Mouse (Mus musculus): ENCODE measurements around the gene Lsm14a. TPM values are rescaled to one million over a fixed set of nuclear protein-coding genes. Genes with fewer than 3 reads are reported as not detected.

Gene Lsm14a
- total and polyA plus RNA-seq, 2 experiments from 2014 or later: 39.0 to 41.8 TPM

DNA sequence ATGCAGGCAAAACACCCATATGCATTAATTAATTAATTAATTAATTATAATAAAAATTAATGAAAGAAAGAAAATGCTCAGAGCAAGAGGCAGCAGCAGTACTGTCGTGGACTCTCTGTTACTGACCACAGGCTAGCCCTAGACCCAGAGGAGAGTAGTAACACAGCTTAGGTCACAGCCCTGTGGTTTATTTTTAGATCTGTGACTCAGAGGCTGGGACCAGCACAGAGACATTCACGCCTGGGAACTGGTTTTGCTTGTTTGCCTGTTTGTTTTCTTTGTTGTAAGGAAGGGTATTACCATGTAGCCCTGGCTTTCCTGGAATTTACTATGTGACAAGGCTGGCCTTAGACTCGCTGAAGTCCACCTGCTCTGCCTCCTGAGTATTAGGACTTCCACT, 65.6 kb downstream of the Lsm14a start:
- no peaks in the 10 kb centered on the region for H3K27me3 ChIP-seq (ENCODE audit: insufficient read depth, low read length)
- H3K27ac ChIP-seq (ENCODE audit: low read depth, low read length): no peak overlapping the region
- H3K36me3 ChIP-seq (ENCODE audit: insufficient read depth, low read length): no peaks in the 10 kb centered on the region
- DNase-seq (ENCODE audit: low spot score): no peak
- no peak overlapping the region for H3K4me3 ChIP-seq (ENCODE audit: low read depth, low read length)
- no peak for ATAC-seq (ENCODE audit: low FRiP score)
- no peak overlapping the region for H3K9ac ChIP-seq (replicated peaks; ENCODE audit: low read length, poor library complexity, severe bottlenecking)
- 72% methylated on average over 3 of the region's 3 CpGs for WGBS
- H3K4me1 ChIP-seq (ENCODE audit: insufficient read depth, low read length): no peaks in the 10 kb centered on the region
- no peak for TF ChIP-seq CTCF (IDR thresholded peaks at IDR 0.05)
- no peaks in the 10 kb centered on the region for H3K9me3 ChIP-seq (ENCODE audit: low read length)
- no peak overlapping the region for H3K4me2 ChIP-seq (ENCODE audit: low read depth, low read length, poor library complexity, severe bottlenecking)

- Histone ChIP-seq H3K4me3 (ENCODE audit: low read depth, low read length) (no peak overlapping the region), H3K9ac (replicated peaks; ENCODE audit: low read length, poor library complexity, severe bottlenecking) (no peak overlapping the region), H3K27me3 (ENCODE audit: insufficient read depth, low read length) (no peaks in the 10 kb centered on the region), H3K4me1 (ENCODE audit: insufficient read depth, low read length) (no peaks in the 10 kb centered on the region), H3K9me3 (ENCODE audit: low read length) (no peaks in the 10 kb centered on the region), H3K36me3 (ENCODE audit: insufficient read depth, low read length) (no peaks in the 10 kb centered on the region), H3K27ac (ENCODE audit: low read depth, low read length) (no peak overlapping the region), H3K4me2 (ENCODE audit: low read depth, low read length, poor library complexity, severe bottlenecking) (no peak overlapping the region)
- ATAC-seq (ENCODE audit: low FRiP score) (no peak), DNase-seq (ENCODE audit: low spot score) (no peak)
- no peak for TF ChIP-seq CTCF (IDR thresholded peaks at IDR 0.05)
- whole genome bisulfite sequencing: 73% methylated on average over 1 of the region's 1 CpGs
These were observed 68.3 kb downstream of the Lsm14a start for GRCm38 (mm10) chr7:34324857-34325256.

- Histone ChIP-seq H3K27me3 (ENCODE audit: insufficient read depth, low read length) (no peaks in the 10 kb centered on the region), H3K36me3 (ENCODE audit: insufficient read depth, low read length) (no peaks in the 10 kb centered on the region), H3K4me1 (ENCODE audit: insufficient read depth, low read length) (no peaks in the 10 kb centered on the region), H3K9me3 (ENCODE audit: low read length) (no peaks in the 10 kb centered on the region), H3K9ac (replicated peaks; ENCODE audit: low read length, poor library complexity, severe bottlenecking) (no peak overlapping the region), H3K4me3 (ENCODE audit: low read depth, low read length) (no peak overlapping the region), H3K4me2 (ENCODE audit: low read depth, low read length, poor library complexity, severe bottlenecking) (no peak overlapping the region), H3K27ac (ENCODE audit: low read depth, low read length) (no peak overlapping the region)
- ATAC-seq (ENCODE audit: low FRiP score): no peak
- WGBS: 88% methylated on average over 2 of the region's 2 CpGs
- DNase-seq (ENCODE audit: low spot score): no peak
- TF ChIP-seq CTCF (IDR thresholded peaks at IDR 0.05): no peak
These were observed 69.1 kb downstream of the Lsm14a start for GRCm38 (mm10) chr7:34324005-34324404.

- Histone ChIP-seq H3K36me3 (ENCODE audit: insufficient read depth, low read length) (no peaks in the 10 kb centered on the region), H3K27ac (ENCODE audit: low read depth, low read length) (no peak overlapping the region), H3K27me3 (ENCODE audit: insufficient read depth, low read length) (no peaks in the 10 kb centered on the region), H3K4me3 (ENCODE audit: low read depth, low read length) (no peak overlapping the region), H3K4me1 (ENCODE audit: insufficient read depth, low read length) (no peaks in the 10 kb centered on the region), H3K9ac (replicated peaks; ENCODE audit: low read length, poor library complexity, severe bottlenecking) (no peak overlapping the region), H3K4me2 (ENCODE audit: low read depth, low read length, poor library complexity, severe bottlenecking) (no peak overlapping the region), H3K9me3 (ENCODE audit: low read length) (no peaks in the 10 kb centered on the region)
- 72% methylated on average over 8 of the region's 8 CpGs for WGBS
- ATAC-seq (ENCODE audit: low FRiP score) (no peak), DNase-seq (ENCODE audit: low spot score) (no peak)
- TF ChIP-seq CTCF (IDR thresholded peaks at IDR 0.05): no peak
These were observed 69.8 kb downstream of the Lsm14a start for GRCm38 (mm10) chr7:34323351-34323750.

DNA sequence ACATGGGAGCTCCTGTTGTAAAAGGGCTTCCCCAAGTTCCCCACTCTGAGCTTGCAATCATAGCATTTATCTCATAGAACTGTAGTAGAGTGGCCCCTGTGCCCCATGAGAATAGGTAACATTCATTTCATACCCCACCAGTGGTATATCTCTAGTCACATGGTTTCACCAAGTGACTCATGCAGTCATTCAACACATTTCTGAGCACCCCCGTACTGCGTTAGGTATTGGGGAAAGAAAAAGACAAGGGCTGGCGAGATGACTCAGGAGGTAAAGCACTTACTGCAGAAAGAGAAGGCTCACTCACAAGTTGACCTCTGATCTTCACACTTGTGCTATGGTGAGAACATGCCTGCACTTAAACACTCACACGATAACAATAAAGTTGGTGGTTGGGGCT, 71.2 kb downstream of the Lsm14a start:
- no peak overlapping the region for H3K27ac ChIP-seq (ENCODE audit: low read depth, low read length)
- no peaks in the 10 kb centered on the region for H3K27me3 ChIP-seq (ENCODE audit: insufficient read depth, low read length)
- H3K4me2 ChIP-seq (ENCODE audit: low read depth, low read length, poor library complexity, severe bottlenecking): no peak overlapping the region
- no peak overlapping the region for H3K9ac ChIP-seq (replicated peaks; ENCODE audit: low read length, poor library complexity, severe bottlenecking)
- H3K9me3 ChIP-seq (ENCODE audit: low read length): no peaks in the 10 kb centered on the region
- WGBS: 89% methylated on average over 4 of the region's 4 CpGs
- ATAC-seq (ENCODE audit: low FRiP score) (no peak), DNase-seq (ENCODE audit: low spot score) (no peak)
- H3K36me3 ChIP-seq (ENCODE audit: insufficient read depth, low read length): no peaks in the 10 kb centered on the region
- TF ChIP-seq CTCF (IDR thresholded peaks at IDR 0.05): no peak
- no peaks in the 10 kb centered on the region for H3K4me1 ChIP-seq (ENCODE audit: insufficient read depth, low read length)
- no peak overlapping the region for H3K4me3 ChIP-seq (ENCODE audit: low read depth, low read length)

GRCm38 (mm10) chr7:34321119-34321518, 72.0 kb downstream of the Lsm14a start:
- no peak for DNase-seq (ENCODE audit: low spot score)
- no peak for TF ChIP-seq CTCF (IDR thresholded peaks at IDR 0.05)
- Histone ChIP-seq H3K36me3 (ENCODE audit: insufficient read depth, low read length) (no peaks in the 10 kb centered on the region), H3K9me3 (ENCODE audit: low read length) (no peaks in the 10 kb centered on the region), H3K4me2 (ENCODE audit: low read depth, low read length, poor library complexity, severe bottlenecking) (no peak overlapping the region), H3K9ac (replicated peaks; ENCODE audit: low read length, poor library complexity, severe bottlenecking) (no peak overlapping the region), H3K27me3 (ENCODE audit: insufficient read depth, low read length) (no peaks in the 10 kb centered on the region), H3K4me3 (ENCODE audit: low read depth, low read length) (no peak overlapping the region), H3K27ac (ENCODE audit: low read depth, low read length) (no peak overlapping the region), H3K4me1 (ENCODE audit: insufficient read depth, low read length) (no peaks in the 10 kb centered on the region)
- no peak for ATAC-seq (ENCODE audit: low FRiP score)
- WGBS: 85% methylated on average over 5 of the region's 5 CpGs
